Mouse (Mus musculus) thymus, adult 2 months (tissue): ENCODE measurements around the gene Trpc4.

Source experiments
- CTCF ChIP-seq: fragments of 200-500 bp; IDR thresholded peaks from 2 replicates; pipeline ENCODE4 v1.5.1; 2012; ENCODE audit warnings: mild to moderate bottlenecking, control low read depth, low read length, moderate library complexity, borderline replicate concordance; ENCODE audit not compliant: control insufficient read depth, poor library complexity, insufficient read depth; ENCODE audit errors: extremely low read depth
- POLR2A ChIP-seq: fragments of 200-500 bp; IDR thresholded peaks from 2 replicates; pipeline ENCODE4 v1.6.1; 2012; ENCODE audit warnings: mild to moderate bottlenecking, low read length, control low read depth, moderate library complexity; ENCODE audit not compliant: control insufficient read depth, poor library complexity, insufficient read depth; ENCODE audit errors: extremely low read depth

DNA sequence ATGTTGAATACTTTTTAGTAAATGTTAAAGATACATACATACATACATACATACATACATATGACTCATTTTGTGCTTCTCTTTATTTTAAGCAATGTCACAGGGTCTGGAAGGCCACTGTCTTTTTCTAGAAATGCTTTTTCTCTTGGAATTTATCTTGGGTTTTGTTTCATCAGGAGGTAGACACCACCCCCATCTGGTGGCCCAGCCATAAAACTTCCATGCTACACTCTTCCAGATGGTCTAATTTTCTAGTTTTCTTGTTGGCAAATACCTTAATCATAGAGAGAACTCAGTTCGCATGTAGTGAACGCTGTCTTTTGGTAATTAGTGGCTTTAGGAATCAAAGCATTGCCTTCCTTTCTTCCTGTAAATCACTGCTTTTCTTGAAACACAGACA lies 158.2 kb downstream of the Trpc4 start:
- TF ChIP-seq POLR2A (no peak), CTCF (no peak)
